Mouse (Mus musculus): Measurements from ENCODE around the gene Dagla. TPM values are rescaled to one million over a fixed set of nuclear protein-coding genes. Genes with fewer than 3 reads are reported as not detected.

Gene Dagla
- polyA plus RNA-seq, 1 experiment = 9.6 TPM

GRCm38 (mm10) chr19:10271592-10271991 lies 33.1 kb downstream of the Dagla start:
- TF ChIP-seq SRF (IDR thresholded peaks at IDR 0.05; ENCODE audit: control insufficient read depth, insufficient read length, low read depth) (no peak), CEBPB (IDR thresholded peaks at IDR 0.05; ENCODE audit: insufficient read depth, poor library complexity, severe bottlenecking) (no peak)
- no peaks in the 10 kb centered on the region for H3K36me3 ChIP-seq (ENCODE audit: control insufficient read depth, insufficient read depth)

GRCm38 (mm10) chr19:10270356-10270755 lies 34.3 kb downstream of the Dagla start:
- H3K79me2 ChIP-seq (ENCODE audit: control insufficient read depth, insufficient read depth) = no peaks in the 10 kb centered on the region
- H3K36me3 ChIP-seq (ENCODE audit: control insufficient read depth, insufficient read depth) = no peaks in the 10 kb centered on the region
- H3K4me2 ChIP-seq (ENCODE audit: low read depth) = no peak overlapping the region
- H3ac ChIP-seq (ENCODE audit: control insufficient read depth, insufficient read length) = no peak overlapping the region
- H3K27me3 ChIP-seq (ENCODE audit: control insufficient read depth, insufficient read depth, insufficient read length) = no peaks in the 10 kb centered on the region
- H3K4me3 ChIP-seq = no peak overlapping the region
- TF ChIP-seq TCF3 (IDR thresholded peaks at IDR 0.05; ENCODE audit: insufficient read length, low read depth) = no peak
- TF ChIP-seq MYOG (IDR thresholded peaks at IDR 0.05; ENCODE audit: control insufficient read depth in 1 of 3, insufficient read depth in 1 of 3, insufficient read length in 2 of 3, low read depth in 2 of 3) = no peak
- no peak for TF ChIP-seq MAX (IDR thresholded peaks at IDR 0.05; ENCODE audit: low read depth)
- no peak for TF ChIP-seq USF1 (IDR thresholded peaks at IDR 0.05; ENCODE audit: low read depth)
- no peak for TF ChIP-seq MYOD1 (IDR thresholded peaks at IDR 0.05; ENCODE audit: control insufficient read depth in 1 of 3, insufficient read length in 2 of 3, low read depth in 2 of 3)

More at GRCm38 (mm10) chr19:10271592-10271991, 33.1 kb downstream of the Dagla start:
- Histone ChIP-seq H3ac (ENCODE audit: control insufficient read depth, insufficient read length) (no peak overlapping the region), H3K27me3 (ENCODE audit: control insufficient read depth, insufficient read depth, insufficient read length) (no peaks in the 10 kb centered on the region), H3K79me2 (ENCODE audit: control insufficient read depth, insufficient read depth) (no peaks in the 10 kb centered on the region), H3K4me2 (ENCODE audit: low read depth) (no peak overlapping the region), H3K4me3 (no peak overlapping the region)

- no peaks in the 10 kb centered on the region for H3K36me3 ChIP-seq (ENCODE audit: control insufficient read depth, insufficient read depth)
- no peak overlapping the region for H3ac ChIP-seq (ENCODE audit: control insufficient read depth, insufficient read length)
- H3K79me2 ChIP-seq (ENCODE audit: control insufficient read depth, insufficient read depth) = no peaks in the 10 kb centered on the region
- no peak overlapping the region for H3K4me3 ChIP-seq
- H3K27me3 ChIP-seq (ENCODE audit: control insufficient read depth, insufficient read depth, insufficient read length) = no peaks in the 10 kb centered on the region
- no peak overlapping the region for H3K4me2 ChIP-seq (ENCODE audit: low read depth)
- TF ChIP-seq SRF (IDR thresholded peaks at IDR 0.05; ENCODE audit: control insufficient read depth, insufficient read length, low read depth) = no peak
- no peak for TF ChIP-seq MYOD1 (IDR thresholded peaks at IDR 0.05; ENCODE audit: control insufficient read depth in 1 of 3, insufficient read length in 2 of 3, low read depth in 2 of 3)
- no peak for TF ChIP-seq MYOG (IDR thresholded peaks at IDR 0.05; ENCODE audit: control insufficient read depth in 1 of 3, insufficient read depth in 1 of 3, insufficient read length in 2 of 3, low read depth in 2 of 3)
- TF ChIP-seq TCF12 (IDR thresholded peaks at IDR 0.05; ENCODE audit: insufficient read depth, poor library complexity, severe bottlenecking) = no peak
- TF ChIP-seq CEBPB (IDR thresholded peaks at IDR 0.05; ENCODE audit: insufficient read depth, poor library complexity, severe bottlenecking) = no peak
- TF ChIP-seq USF1 (IDR thresholded peaks at IDR 0.05; ENCODE audit: low read depth) = no peak
- TF ChIP-seq REST (IDR thresholded peaks at IDR 0.05; ENCODE audit: insufficient read depth, insufficient read length) = no peak
- TF ChIP-seq POLR2A (IDR thresholded peaks at IDR 0.05; ENCODE audit: insufficient read length, low read depth) = no peak
- no peak for TF ChIP-seq TCF3 (IDR thresholded peaks at IDR 0.05; ENCODE audit: insufficient read length, low read depth)
Measured at GRCm38 (mm10) chr19:10268851-10269250, 35.8 kb downstream of the Dagla start.

- Histone ChIP-seq H3K79me2 (ENCODE audit: control insufficient read depth, insufficient read depth) (no peaks in the 10 kb centered on the region), H3K36me3 (ENCODE audit: control insufficient read depth, insufficient read depth) (no peaks in the 10 kb centered on the region), H3K4me2 (ENCODE audit: low read depth) (no peak overlapping the region), H3K27me3 (ENCODE audit: control insufficient read depth, insufficient read depth, insufficient read length) (no peaks in the 10 kb centered on the region), H3K4me3 (no peak overlapping the region), H3ac (ENCODE audit: control insufficient read depth, insufficient read length) (no peak overlapping the region)
- TF ChIP-seq REST (IDR thresholded peaks at IDR 0.05; ENCODE audit: insufficient read depth, insufficient read length) (no peak), TCF3 (IDR thresholded peaks at IDR 0.05; ENCODE audit: insufficient read length, low read depth) (no peak), TCF12 (IDR thresholded peaks at IDR 0.05; ENCODE audit: insufficient read depth, poor library complexity, severe bottlenecking) (no peak), MYOG (IDR thresholded peaks at IDR 0.05; ENCODE audit: control insufficient read depth in 1 of 3, insufficient read depth in 1 of 3, insufficient read length in 2 of 3, low read depth in 2 of 3) (no peak), USF1 (IDR thresholded peaks at IDR 0.05; ENCODE audit: low read depth) (no peak), POLR2AphosphoS2 (IDR thresholded peaks at IDR 0.05; ENCODE audit: insufficient read length, low read depth) (no peak)
Measured at GRCm38 (mm10) chr19:10267953-10268352, 36.7 kb downstream of the Dagla start.

- Histone ChIP-seq H3K79me2 (ENCODE audit: control insufficient read depth, insufficient read depth) (no peaks in the 10 kb centered on the region), H3K36me3 (ENCODE audit: control insufficient read depth, insufficient read depth) (no peaks in the 10 kb centered on the region), H3K27me3 (ENCODE audit: control insufficient read depth, insufficient read depth, insufficient read length) (no peaks in the 10 kb centered on the region), H3ac (ENCODE audit: control insufficient read depth, insufficient read length) (no peak overlapping the region), H3K4me2 (ENCODE audit: low read depth) (peak overlapping the region; percentile 46), H3K4me3 (no peak overlapping the region)
- TF ChIP-seq REST (IDR thresholded peaks at IDR 0.05; ENCODE audit: insufficient read depth, insufficient read length) = no peak
- no peak for TF ChIP-seq POLR2A (IDR thresholded peaks at IDR 0.05; ENCODE audit: insufficient read length, low read depth)
- no peak for TF ChIP-seq MAX (IDR thresholded peaks at IDR 0.05; ENCODE audit: low read depth)
- no peak for TF ChIP-seq MYOG (IDR thresholded peaks at IDR 0.05; ENCODE audit: control insufficient read depth in 1 of 3, insufficient read depth in 1 of 3, insufficient read length in 2 of 3, low read depth in 2 of 3)
- no peak for TF ChIP-seq E2F4 (IDR thresholded peaks at IDR 0.05; ENCODE audit: insufficient read depth)
- TF ChIP-seq MYOD1 (IDR thresholded peaks at IDR 0.05; ENCODE audit: control insufficient read depth in 1 of 3, insufficient read length in 2 of 3, low read depth in 2 of 3) = no peak
- no peak for TF ChIP-seq TCF12 (IDR thresholded peaks at IDR 0.05; ENCODE audit: insufficient read depth, poor library complexity, severe bottlenecking)
- TF ChIP-seq POLR2AphosphoS2 (IDR thresholded peaks at IDR 0.05; ENCODE audit: insufficient read length, low read depth) = no peak
- TF ChIP-seq TCF3 (IDR thresholded peaks at IDR 0.05; ENCODE audit: insufficient read length, low read depth) = no peak
- TF ChIP-seq SRF (IDR thresholded peaks at IDR 0.05; ENCODE audit: control insufficient read depth, insufficient read length, low read depth) = no peak
- TF ChIP-seq USF1 (IDR thresholded peaks at IDR 0.05; ENCODE audit: low read depth) = no peak
- no peak for TF ChIP-seq CEBPB (IDR thresholded peaks at IDR 0.05; ENCODE audit: insufficient read depth, poor library complexity, severe bottlenecking)
Measured at GRCm38 (mm10) chr19:10267057-10267456, 37.6 kb downstream of the Dagla start.
